Mouse (Mus musculus): ENCODE data around the gene Bag5.
"Not testable (repeated sequence)": the region's sequence is repeated elsewhere in the genome, so short reads cannot be mapped to it uniquely, and the experiment has no call there.

Gene Bag5

DNA sequence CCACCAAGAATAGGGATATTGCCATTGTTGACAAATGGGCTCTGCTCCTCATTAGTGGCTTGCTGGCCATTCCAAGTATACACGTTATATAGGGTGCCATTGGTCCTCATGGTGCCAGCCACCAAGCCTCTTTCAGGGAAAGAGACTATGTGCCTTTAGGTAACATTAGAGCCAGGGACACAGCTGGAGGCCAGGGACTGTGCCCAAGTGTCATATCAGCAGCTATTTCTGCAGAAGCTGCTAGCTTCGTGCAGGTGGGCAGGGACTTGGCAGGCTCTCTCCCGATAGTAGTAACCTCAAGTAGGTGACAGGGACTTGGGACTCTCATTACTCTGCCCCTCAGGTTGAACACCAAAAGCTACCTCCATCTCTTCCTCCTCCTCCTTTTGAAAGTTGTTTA lies 21.9 kb upstream of the Bag5 start:
- no peak for DNase-seq (ENCODE audit: low spot score)

DNA sequence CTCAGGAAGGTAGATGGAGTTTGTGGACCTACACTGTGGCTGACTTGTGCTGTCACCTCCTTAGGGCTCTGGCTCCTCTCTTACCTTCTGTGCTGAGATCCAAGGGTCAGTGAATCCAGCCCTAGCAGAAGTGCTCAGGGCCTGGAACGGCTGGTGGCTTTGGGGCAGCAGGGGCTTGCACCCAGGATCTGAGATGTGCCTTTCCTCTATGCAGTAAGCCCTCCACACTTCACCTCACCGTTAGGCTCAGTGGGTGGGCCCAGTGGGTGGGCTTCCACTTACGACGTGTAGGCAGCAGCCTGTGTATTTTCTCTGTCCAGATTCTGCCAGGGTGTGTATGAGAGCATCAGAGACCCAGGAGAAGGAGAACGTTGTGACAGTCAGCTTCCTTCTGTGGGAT lies 19.9 kb upstream of the Bag5 start:
- no peak for DNase-seq (ENCODE audit: low spot score)

DNA sequence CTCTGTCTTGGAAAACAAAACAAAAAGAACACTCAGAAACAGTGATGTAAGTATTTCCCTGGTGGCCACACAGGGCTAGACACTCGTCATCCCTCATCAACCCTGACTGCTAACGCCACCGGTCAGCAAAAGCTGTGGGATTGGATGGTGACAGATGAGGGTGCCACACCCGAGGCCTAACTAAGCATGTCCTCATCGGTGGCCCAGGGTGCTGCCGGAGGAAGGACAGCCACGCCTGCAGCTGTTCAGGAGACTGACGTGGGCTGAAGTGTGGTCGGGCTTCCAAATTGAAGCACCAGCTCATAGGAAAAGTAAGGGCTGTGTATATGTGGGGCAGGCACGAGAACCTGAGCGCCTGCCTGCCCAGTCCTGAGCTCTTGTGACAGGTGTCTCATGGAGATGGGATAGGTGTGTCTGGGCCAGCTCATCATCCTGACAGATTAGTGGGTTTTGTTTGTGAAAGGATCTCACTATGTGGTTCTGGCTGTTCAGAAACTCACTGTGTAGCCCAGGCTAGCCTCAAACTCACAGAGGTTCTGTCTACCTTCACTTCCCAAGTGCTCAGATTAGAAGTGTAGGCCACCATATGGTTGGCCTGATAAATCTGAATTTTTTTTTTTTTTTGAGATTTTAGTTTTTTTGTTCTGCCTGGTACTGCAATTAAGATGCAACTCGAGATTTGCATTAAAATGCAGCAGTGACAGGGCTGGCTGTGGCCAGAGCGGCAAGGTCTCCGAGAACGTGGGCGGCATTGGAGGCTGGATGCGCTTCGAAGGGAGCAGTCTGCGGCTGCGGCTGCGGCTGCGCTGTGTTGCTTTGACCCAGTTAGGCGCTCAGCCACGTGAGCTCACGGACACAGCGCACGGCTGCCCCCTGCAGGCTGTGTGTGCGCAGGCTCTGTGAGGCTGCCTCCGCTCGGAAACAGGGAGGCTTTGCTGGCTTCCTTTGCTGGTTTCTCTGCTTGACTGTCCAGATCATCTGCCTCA lies 19.1 kb upstream of the Bag5 start:
- DNase-seq (ENCODE audit: low spot score) = peak; percentile 98

DNA sequence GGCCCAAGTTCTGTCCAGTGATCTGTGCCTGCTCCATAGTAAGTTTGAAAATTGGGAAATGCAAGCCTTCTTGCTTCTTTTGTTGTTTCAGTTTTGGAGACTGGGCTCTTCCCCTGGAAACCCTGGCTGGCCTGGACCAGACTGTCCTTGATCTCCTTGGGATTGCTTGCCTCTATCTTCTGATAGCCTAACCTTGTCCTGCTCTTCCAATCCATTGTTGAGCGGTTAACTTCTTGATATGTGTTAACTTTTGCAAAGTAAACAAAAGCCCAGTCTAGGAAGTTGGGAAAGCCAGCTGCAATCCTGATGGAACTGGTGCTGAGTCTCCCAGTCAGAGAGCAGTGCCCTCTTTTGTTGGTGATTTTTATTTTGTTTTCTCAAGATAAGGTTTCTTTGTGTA lies 14.9 kb upstream of the Bag5 start:
- DNase-seq (ENCODE audit: low spot score) = no peak

GRCm38 (mm10) chr12:111726122-111726463 lies 13.0 kb upstream of the Bag5 start:
- DNase-seq (ENCODE audit: low spot score) = no peak

DNA sequence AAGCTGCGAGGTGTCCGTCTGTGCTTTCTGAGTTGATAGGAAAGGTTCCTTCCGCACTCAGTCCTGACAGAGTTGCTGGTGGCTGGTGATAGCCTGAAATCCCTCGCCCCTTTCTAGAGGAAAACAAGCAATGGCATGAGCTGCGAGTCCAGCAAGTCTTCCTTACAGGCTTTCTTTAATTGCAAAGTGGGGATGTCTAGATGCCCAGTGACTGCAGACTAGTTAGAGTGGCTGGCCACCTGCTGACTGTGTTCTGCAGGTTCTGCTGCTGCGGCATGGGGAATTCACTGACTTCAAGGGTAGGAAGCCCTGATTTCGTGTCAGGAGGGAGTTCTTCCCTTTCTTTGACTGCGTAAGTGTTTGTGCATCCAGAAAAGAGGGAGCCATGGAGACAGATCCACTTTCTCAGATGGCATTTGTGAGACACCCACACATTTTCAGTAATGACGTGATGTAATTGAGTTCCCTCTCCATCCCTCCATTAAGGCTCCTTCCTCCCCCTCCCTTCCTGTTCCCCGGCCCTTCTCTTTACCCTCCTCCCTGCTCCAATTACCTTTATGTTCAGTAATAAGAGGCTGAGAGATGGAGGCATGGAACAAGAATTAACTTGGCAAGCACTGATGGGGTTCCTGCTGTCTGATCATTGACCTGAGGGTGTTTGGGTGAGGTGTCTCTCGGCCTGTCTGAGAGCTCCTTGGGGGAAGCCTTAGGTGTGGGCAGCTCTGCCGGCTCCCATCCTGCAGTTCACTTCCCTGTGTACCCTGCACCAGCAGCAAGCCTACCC lies 12.5 kb upstream of the Bag5 start:
- DNase-seq (ENCODE audit: low spot score) = no peak

DNA sequence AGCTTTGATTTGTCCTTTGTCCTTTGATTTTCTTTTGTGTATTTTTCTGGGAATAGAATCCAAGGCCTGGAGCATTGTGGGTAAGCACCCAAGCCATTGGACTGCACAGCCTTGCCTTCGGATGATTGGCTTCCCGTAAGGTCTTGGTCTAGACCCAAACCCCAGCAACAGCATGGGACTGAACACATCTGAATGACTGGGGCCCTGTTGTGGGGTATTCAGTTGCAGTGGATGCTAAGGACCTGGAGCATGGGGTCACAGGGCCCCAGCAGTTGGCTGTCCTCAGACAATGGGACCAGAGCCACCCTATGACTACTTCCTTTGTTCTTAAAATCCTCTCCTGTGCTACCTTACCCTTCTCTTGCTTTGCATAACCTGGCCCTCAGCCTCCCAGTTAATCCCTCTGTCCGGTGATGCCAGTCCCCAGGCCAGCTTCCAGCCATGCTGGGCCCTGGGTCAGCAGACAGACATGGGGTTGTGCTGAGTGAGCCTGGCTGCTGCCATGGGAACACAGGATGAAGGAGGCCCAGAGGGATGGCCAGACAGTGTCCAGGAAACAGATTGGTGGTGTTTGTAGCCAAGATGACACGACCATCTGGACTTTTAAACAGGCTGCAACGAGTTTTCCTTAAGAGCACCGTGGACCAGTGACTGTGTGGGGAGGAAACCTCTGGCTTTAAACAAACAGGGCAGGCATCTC lies 11.7 kb upstream of the Bag5 start:
- DNase-seq (ENCODE audit: low spot score) = peak; percentile 51

DNA sequence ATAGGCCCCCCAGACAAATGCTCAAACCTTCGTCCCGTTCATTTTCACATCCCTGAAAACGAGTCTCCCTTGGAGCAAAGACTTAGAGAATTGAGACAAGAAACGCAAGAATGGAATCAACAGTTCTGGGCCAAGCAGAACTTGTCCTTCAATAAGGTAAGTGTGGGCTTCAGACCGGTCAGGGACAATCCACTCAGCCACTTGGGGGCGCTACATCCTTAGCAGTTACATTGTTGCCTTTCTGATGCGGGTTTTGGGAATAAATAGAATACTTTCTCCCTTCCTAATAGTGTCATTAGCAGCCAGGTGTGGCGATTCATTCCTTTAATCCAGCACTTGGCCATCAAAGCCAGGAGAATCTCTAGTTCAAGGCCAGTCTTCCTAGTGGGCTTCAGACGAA lies 9.6 kb upstream of the Bag5 start:
- DNase-seq (ENCODE audit: low spot score) = peak; percentile 41

GRCm38 (mm10) chr12:111720222-111720621 lies 7.2 kb upstream of the Bag5 start:
- no peak for DNase-seq (ENCODE audit: low spot score)

GRCm38 (mm10) chr12:111718656-111719055 lies 5.6 kb upstream of the Bag5 start:
- no peak for DNase-seq (ENCODE audit: low spot score)

DNA sequence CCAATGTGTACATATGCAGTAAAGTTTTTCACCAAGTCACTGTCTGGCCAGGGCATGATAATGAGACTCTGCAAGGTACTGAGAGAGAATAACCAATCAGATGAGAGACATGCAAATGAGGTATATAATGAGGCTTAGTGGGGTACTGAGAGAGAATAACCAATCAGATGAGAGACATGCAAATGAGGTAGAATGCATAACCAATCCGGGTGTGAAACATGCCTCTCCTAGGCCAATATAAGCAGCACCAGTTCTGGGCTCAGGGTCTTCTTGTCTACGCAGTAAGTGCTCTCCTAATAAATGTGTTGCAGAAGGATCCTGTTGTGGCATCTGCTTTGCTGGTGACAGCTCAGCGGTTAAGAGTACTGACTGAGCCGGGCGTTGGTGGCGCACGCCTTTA lies 3.4 kb upstream of the Bag5 start:
- DNase-seq (ENCODE audit: low spot score) = no peak

GRCm38 (mm10) chr12:111713880-111714279 lies 823 bp upstream of the Bag5 start:
- DNase-seq (ENCODE audit: low spot score) = not testable (repeated sequence)

DNA sequence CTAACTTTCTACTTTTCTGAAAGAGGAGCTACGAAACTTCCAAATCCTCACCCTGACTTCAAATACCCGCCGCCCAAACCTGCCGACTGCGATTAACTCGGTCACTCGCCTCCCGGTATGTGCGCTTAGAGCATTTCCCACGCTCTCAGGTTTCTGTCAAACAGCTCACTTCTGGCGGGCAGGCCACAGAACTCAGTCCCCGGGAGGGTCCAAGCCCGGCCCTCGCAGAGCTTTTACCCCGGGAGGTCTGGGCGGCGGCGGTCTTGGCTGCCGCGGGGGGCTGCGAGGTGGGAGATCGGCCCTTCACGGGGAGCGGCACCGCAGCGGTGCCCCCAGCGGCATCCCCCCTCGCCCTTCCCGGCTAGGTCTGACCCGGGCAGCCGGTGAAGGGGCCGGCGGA lies 581 bp downstream of the Bag5 start:
- DNase-seq (ENCODE audit: low spot score) = peak; percentile 60

- DNase-seq (ENCODE audit: low spot score) = no peak
Observed at GRCm38 (mm10) chr12:111710091-111710490, 3.0 kb downstream of the Bag5 start.

DNA sequence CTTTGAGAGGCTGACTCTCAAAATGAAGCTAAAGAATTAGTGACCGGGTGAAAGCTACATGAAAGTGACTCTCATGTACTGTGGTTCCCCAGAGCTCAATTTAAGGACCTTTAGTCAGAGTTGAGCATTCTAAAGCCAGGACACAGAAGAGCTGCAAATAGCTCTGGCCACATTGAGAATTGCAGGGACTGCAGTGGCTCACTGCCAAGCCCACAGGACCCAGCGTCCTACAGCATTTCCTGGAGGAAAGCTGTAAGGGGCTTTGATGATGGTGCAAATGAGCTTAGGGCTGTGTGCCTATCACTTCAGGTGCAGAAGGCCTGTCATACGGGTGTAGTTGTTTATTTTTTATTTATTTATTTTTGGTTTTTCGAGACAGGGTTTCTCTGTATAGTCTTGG lies 4.9 kb downstream of the Bag5 start:
- DNase-seq (ENCODE audit: low spot score) = no peak

- DNase-seq (ENCODE audit: low spot score) = no peak
Observed at GRCm38 (mm10) chr12:111705186-111705973, 7.7 kb downstream of the Bag5 start.

DNA sequence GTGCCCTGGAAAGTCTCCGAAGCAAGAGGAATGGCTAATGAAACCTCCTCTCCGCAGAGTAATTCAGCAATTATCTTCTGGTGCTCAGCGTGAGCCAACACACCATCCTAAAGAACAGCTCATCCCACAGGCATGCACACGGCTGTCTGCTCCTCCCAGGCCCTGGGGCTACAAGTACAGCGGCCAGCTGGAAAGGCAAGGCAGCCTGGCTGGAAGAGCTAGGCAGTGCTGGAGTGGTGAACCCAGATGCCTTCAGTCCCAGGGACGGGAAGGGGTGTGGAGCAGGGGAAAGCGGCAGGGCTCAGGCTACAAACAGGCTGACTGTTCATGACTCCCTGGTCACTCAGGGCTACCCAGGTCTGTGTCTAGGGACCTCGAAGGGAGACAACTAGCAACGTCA lies 8.4 kb downstream of the Bag5 start:
- peak; percentile 59 for DNase-seq (ENCODE audit: low spot score)

DNA sequence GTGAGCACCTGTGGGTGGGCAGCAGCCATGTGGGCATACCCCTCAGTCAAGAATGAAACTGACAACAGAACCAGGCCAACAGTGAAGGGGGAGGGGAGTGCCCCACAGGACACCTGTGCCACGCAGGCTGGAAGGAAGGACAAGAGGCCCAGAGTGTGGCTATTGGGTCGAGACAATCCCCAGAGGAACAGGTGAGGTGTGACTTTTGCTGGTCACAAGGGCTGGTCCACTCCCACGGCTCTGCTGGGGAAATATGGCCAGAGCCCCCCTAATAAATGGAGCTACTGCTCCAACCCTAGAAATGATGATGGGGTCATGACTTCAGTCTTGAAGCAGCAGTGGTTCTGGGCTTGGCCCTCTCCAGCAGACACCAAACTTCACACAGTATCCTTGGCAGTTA lies 9.8 kb downstream of the Bag5 start:
- DNase-seq (ENCODE audit: low spot score) = no peak

GRCm38 (mm10) chr12:111700920-111701458 lies 12.1 kb downstream of the Bag5 start:
- no peak for DNase-seq (ENCODE audit: low spot score)

DNA sequence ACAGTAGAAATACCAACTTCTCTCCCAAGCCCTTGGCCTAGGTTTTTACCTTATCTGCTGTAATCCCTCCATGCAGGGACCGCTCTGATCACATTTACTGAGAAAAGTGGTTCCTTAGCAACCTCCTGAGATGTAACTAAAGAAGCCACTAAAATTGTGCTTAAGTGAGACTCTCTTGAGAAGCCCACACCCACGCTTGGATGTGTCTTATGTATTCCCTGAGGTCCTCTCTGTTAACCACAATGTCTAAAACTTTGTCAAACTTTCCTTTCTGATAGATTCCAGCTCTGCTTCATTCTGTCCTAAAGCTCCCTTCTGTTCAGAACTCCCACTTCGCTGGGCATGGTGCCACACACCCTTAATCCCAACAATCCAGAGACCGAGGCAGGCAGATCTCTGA lies 13.5 kb downstream of the Bag5 start:
- DNase-seq (ENCODE audit: low spot score) = no peak

- no peak for DNase-seq (ENCODE audit: low spot score)
Observed at GRCm38 (mm10) chr12:111698346-111698913, 14.6 kb downstream of the Bag5 start.
